Comparison of ENCODE assay signal across 13 mouse cellular contexts in genomic region chr3:82359036-82359435, GRCm38 (mm10). TPM values are rescaled to one million over a fixed set of nuclear protein-coding genes. Genes with fewer than 3 reads are reported as not detected.
DNase-seq lines count a peak whose midpoint lies in the region; ATAC-seq lines count a peak whose summit lies in the region.
"Had no signal": no experiment of that assay in that cellular context is flagged by ENCODE, and none has a peak within 500 bp of the region (broad histone marks: within the 10 kb centered on the region; RNA-seq: fewer than 3 reads in every experiment).

No protein-coding gene starts in this region.

- peaks cover 3% of the 10 kb centered on the region; the same call in 1 of the 2 replicates for H3K36me3 ChIP-seq in neural tube, embryonic 12.5 days

- DNase-seq in neural tube, embryonic 10.5 days (ENCODE audit: extremely low spot score, low spot score), result no peak
- peak; percentile 67 for DNase-seq in fat pad, adult 2 months (ENCODE audit: extremely low read depth, low read depth, low spot score)
- peak; percentile 11 for DNase-seq in induced T-regulatory cell, adult 2 months (ENCODE audit: low read depth)
- DNase-seq in spleen, postnatal 14 days (ENCODE audit: low spot score in 2 of 2), result no peak
- no peak for DNase-seq in frontal cortex, postnatal 36 days (ENCODE audit: low spot score in 2 of 2)
- no peak for DNase-seq in frontal cortex, postnatal 10 days (ENCODE audit: low spot score in 2 of 2)
- DNase-seq: adrenal gland, postnatal 36 days; heart, postnatal 36 days; layer of hippocampus, adult 9-11 months; left cerebral cortex, postnatal 4 days; lung, adult 18-20 months; thymus, adult 18-20 months had no signal

- WGBS in neural tube, embryonic 12.5 days, result 90% methylated on average over 8 of the region's 8 CpGs

- no peak overlapping the region for H3K4me3 ChIP-seq in neural tube, embryonic 12.5 days

- no peak overlapping the region for H3K9ac ChIP-seq in neural tube, embryonic 12.5 days

- no peak for ATAC-seq in neural tube, embryonic 12.5 days (ENCODE audit: low FRiP score, low read depth)

- H3K4me1 ChIP-seq in neural tube, embryonic 12.5 days, result no peaks in the 10 kb centered on the region

- peak overlapping the region; percentile 68; the same call in 1 of the 2 replicates for H3K4me2 ChIP-seq in neural tube, embryonic 12.5 days (replicated peaks)

- no peak overlapping the region for H3K27ac ChIP-seq in neural tube, embryonic 12.5 days

- no peaks in the 10 kb centered on the region for H3K9me3 ChIP-seq in neural tube, embryonic 12.5 days

- no peaks in the 10 kb centered on the region for H3K27me3 ChIP-seq in neural tube, embryonic 12.5 days (replicated peaks)

RNA-seq across cellular contexts. Expression of gene Map9, which starts 1.2 kb away (rescaled TPM):
- 15.3 and 15.5 TPM in 2 replicates for polyA plus RNA-seq in neural tube, embryonic 12.5 days (2016; fragmentation: Nextera tagmentation; extraction: Ambion mirVana)

Comparison
In these comparisons a context has a peak if more than half of its experiments do, and no peak if none do; other contexts are left out.
1. DNase-seq: peak in fat pad, adult 2 months (single experiment) and induced T-regulatory cell, adult 2 months (single experiment); none in neural tube, embryonic 10.5 days (single experiment), spleen, postnatal 14 days (0 of 2), frontal cortex, postnatal 36 days (0 of 2) and frontal cortex, postnatal 10 days (0 of 2).